Mouse (Mus musculus): ENCODE measurements around the gene Prss44. TPM values are rescaled to one million over a fixed set of nuclear protein-coding genes. Genes with fewer than 3 reads are reported as not detected.

Gene Prss44
- polyA plus RNA-seq, 1 experiment: not detected

GRCm38 (mm10) chr9:110825426-110825825, 11.6 kb downstream of the Prss44 start:
- Histone ChIP-seq H3K4me1 (peaks cover 13% of the 10 kb centered on the region), H3K36me3 (replicated peaks; ENCODE audit: low read length) (no peaks in the 10 kb centered on the region), H3K27me3 (replicated peaks) (peaks cover 70% of the 10 kb centered on the region), H3K9me3 (peaks cover 4% of the 10 kb centered on the region), H3K4me3 (replicated peaks) (no peak overlapping the region)
- TF ChIP-seq FLI1 (IDR thresholded peaks at IDR 0.05; ENCODE audit: low read length) (no peak), GATA1 (IDR thresholded peaks at IDR 0.05; ENCODE audit: borderline replicate concordance, low read length) (no peak)

- TF ChIP-seq FLI1 (IDR thresholded peaks at IDR 0.05; ENCODE audit: low read length): no peak
- TF ChIP-seq GATA1 (IDR thresholded peaks at IDR 0.05; ENCODE audit: borderline replicate concordance, low read length): no peak
- Histone ChIP-seq H3K4me3 (replicated peaks) (no peak overlapping the region), H3K36me3 (replicated peaks; ENCODE audit: low read length) (no peaks in the 10 kb centered on the region), H3K4me1 (peaks cover 13% of the 10 kb centered on the region), H3K27me3 (replicated peaks) (peaks cover 74% of the 10 kb centered on the region), H3K9me3 (peaks cover 4% of the 10 kb centered on the region)
Measured at GRCm38 (mm10) chr9:110825832-110826231, 12.0 kb downstream of the Prss44 start.

GRCm38 (mm10) chr9:110826390-110826789, 12.6 kb downstream of the Prss44 start, which contains the start of gene Prss43:
TSS of gene Prss43 (plus strand) at chr9:110826690.
- Histone ChIP-seq H3K4me3 (replicated peaks) (no peak within 1 kb of the TSS), H3K27me3 (replicated peaks) (peaks cover 75% of the 10 kb centered on the region), H3K36me3 (replicated peaks; ENCODE audit: low read length) (no peaks in the 10 kb centered on the region), H3K9me3 (peaks cover 4% of the 10 kb centered on the region), H3K4me1 (peaks cover 13% of the 10 kb centered on the region)
- no peak for TF ChIP-seq FLI1 (IDR thresholded peaks at IDR 0.05; ENCODE audit: low read length)

GRCm38 (mm10) chr9:110833021-110833420, 19.2 kb downstream of the Prss44 start:
- no peak overlapping the region for H3K4me3 ChIP-seq (replicated peaks)
- no peaks in the 10 kb centered on the region; the same call in 1 of the 2 replicates for H3K4me1 ChIP-seq
- TF ChIP-seq FLI1 (IDR thresholded peaks at IDR 0.05; ENCODE audit: low read length): no peak
- TF ChIP-seq GATA1 (IDR thresholded peaks at IDR 0.05; ENCODE audit: borderline replicate concordance, low read length): no peak
- no peaks in the 10 kb centered on the region for H3K9me3 ChIP-seq
- peaks cover 57% of the 10 kb centered on the region for H3K27me3 ChIP-seq (replicated peaks)
- H3K36me3 ChIP-seq (replicated peaks; ENCODE audit: low read length): no peaks in the 10 kb centered on the region

DNA sequence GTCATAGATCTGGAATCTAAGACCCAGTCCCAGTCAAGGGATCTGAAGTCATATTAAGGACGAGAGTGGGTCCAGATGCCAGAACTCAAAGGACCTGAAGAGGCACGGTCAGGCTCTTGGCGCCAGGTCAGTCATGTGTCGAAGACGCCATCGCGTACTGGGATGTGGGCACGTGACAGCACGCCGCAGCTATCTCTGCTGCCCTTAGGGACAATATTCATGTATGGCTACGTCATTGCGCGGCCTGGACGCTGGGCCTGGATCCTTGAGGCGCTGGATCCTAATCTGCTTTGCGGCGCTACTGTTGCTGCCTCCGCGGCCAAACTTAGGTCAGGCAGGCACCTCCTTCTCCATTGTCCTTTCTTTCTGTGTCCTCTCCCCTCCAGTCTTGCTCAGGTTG, 20.6 kb downstream of the Prss44 start, which contains the start of gene Prss45:
Prss45 (plus strand) TSS at position 178 of the 400 bp plus-strand sequence.
- Histone ChIP-seq H3K9me3 (no peaks in the 10 kb centered on the region), H3K27me3 (replicated peaks) (peaks cover 55% of the 10 kb centered on the region), H3K36me3 (replicated peaks; ENCODE audit: low read length) (no peaks in the 10 kb centered on the region), H3K4me1 (no peaks in the 10 kb centered on the region; the same call in 1 of the 2 replicates), H3K4me3 (replicated peaks) (peak within 1 kb of the TSS; percentile 51)
- TF ChIP-seq GATA1 (IDR thresholded peaks at IDR 0.05; ENCODE audit: borderline replicate concordance, low read length): no peak
- TF ChIP-seq FLI1 (IDR thresholded peaks at IDR 0.05; ENCODE audit: low read length): no peak

DNA sequence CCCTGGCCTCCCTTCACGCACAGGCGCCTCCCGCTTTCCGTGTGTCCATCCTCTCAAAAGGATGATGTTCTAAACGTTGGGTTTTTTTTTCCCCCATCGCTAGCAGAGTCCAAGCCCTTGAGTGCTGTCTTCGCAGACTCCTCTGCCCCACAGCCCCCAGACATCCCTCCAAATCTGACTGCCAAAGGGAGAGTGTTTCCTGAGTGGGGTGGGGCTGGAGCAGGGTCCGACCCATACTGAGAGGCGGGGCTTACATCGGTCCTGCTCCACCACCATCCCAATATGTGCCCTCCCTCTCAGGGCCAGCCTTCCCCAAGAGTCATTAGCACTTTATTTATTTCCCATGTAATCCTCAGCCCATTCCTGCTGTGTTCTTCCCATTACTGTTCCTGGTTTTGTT, 21.2 kb downstream of the Prss44 start:
- TF ChIP-seq GATA1 (IDR thresholded peaks at IDR 0.05; ENCODE audit: borderline replicate concordance, low read length) (no peak), FLI1 (IDR thresholded peaks at IDR 0.05; ENCODE audit: low read length) (no peak)
- no peaks in the 10 kb centered on the region for H3K9me3 ChIP-seq
- H3K36me3 ChIP-seq (replicated peaks; ENCODE audit: low read length): no peaks in the 10 kb centered on the region
- peaks cover under 1% of the 10 kb centered on the region; the same call in 1 of the 2 replicates for H3K4me1 ChIP-seq
- peaks cover 51% of the 10 kb centered on the region for H3K27me3 ChIP-seq (replicated peaks)
- no peak overlapping the region for H3K4me3 ChIP-seq (replicated peaks)

DNA sequence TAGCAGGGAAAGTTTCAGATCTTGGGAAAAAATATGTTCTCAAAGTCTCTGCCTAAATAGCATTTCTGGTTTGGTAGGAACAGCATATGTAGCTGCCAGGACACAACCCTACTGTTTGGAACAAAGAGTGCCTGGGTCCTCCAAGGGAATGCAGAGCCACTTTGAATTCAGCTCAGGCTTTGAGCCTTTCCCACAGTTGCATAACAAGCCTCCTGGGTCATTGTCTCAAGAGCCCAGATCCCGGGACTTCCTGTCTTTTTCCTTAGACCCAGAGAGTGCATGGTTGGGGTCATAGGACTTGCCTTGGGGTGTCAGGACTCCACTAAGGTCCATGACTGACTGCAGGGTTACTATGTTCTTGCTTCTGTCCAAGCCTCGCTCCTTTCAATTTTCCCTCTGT, 22.3 kb downstream of the Prss44 start:
- Histone ChIP-seq H3K4me1 (peaks cover 7% of the 10 kb centered on the region), H3K9me3 (no peaks in the 10 kb centered on the region), H3K36me3 (replicated peaks; ENCODE audit: low read length) (no peaks in the 10 kb centered on the region), H3K27me3 (replicated peaks) (peaks cover 45% of the 10 kb centered on the region), H3K4me3 (replicated peaks) (no peak overlapping the region)
- no peak for TF ChIP-seq GATA1 (IDR thresholded peaks at IDR 0.05; ENCODE audit: borderline replicate concordance, low read length)
- TF ChIP-seq FLI1 (IDR thresholded peaks at IDR 0.05; ENCODE audit: low read length): no peak

- peaks cover 40% of the 10 kb centered on the region for H3K27me3 ChIP-seq (replicated peaks)
- no peaks in the 10 kb centered on the region for H3K36me3 ChIP-seq (replicated peaks; ENCODE audit: low read length)
- no peak overlapping the region for H3K4me3 ChIP-seq (replicated peaks)
- peaks cover 15% of the 10 kb centered on the region for H3K4me1 ChIP-seq
- no peak for TF ChIP-seq GATA1 (IDR thresholded peaks at IDR 0.05; ENCODE audit: borderline replicate concordance, low read length)
- no peak for TF ChIP-seq FLI1 (IDR thresholded peaks at IDR 0.05; ENCODE audit: low read length)
- H3K9me3 ChIP-seq: peaks cover 8% of the 10 kb centered on the region
Measured at GRCm38 (mm10) chr9:110840905-110841304, 27.1 kb downstream of the Prss44 start.

GRCm38 (mm10) chr9:110841438-110841837, 27.6 kb downstream of the Prss44 start:
- Histone ChIP-seq H3K36me3 (replicated peaks; ENCODE audit: low read length) (no peaks in the 10 kb centered on the region), H3K9me3 (peaks cover 13% of the 10 kb centered on the region), H3K4me1 (peaks cover 15% of the 10 kb centered on the region), H3K27me3 (replicated peaks) (peaks cover 38% of the 10 kb centered on the region), H3K4me3 (replicated peaks) (no peak overlapping the region)
- TF ChIP-seq FLI1 (IDR thresholded peaks at IDR 0.05; ENCODE audit: low read length) (no peak), GATA1 (IDR thresholded peaks at IDR 0.05; ENCODE audit: borderline replicate concordance, low read length) (no peak)

- Histone ChIP-seq H3K27me3 (replicated peaks) (peaks cover 35% of the 10 kb centered on the region), H3K9me3 (peaks cover 20% of the 10 kb centered on the region), H3K4me3 (replicated peaks) (no peak within 1 kb of the TSS), H3K4me1 (peaks cover 15% of the 10 kb centered on the region), H3K36me3 (replicated peaks; ENCODE audit: low read length) (no peaks in the 10 kb centered on the region)
- no peak for TF ChIP-seq GATA1 (IDR thresholded peaks at IDR 0.05; ENCODE audit: borderline replicate concordance, low read length)
- TF ChIP-seq FLI1 (IDR thresholded peaks at IDR 0.05; ENCODE audit: low read length): no peak
Measured at GRCm38 (mm10) chr9:110844206-110844605, 30.4 kb downstream of the Prss44 start, which contains the start of gene Prss46. TSS of gene Prss46 (plus strand) at chr9:110844506.

Measured in megakaryocyte, embryonic 14.5 days (primary cell).